Mouse (Mus musculus): ENCODE measurements around the gene Smpd4.
A peak's percentile ranks its signal among the peaks of the same experiment; 100 is the strongest.

DNA sequence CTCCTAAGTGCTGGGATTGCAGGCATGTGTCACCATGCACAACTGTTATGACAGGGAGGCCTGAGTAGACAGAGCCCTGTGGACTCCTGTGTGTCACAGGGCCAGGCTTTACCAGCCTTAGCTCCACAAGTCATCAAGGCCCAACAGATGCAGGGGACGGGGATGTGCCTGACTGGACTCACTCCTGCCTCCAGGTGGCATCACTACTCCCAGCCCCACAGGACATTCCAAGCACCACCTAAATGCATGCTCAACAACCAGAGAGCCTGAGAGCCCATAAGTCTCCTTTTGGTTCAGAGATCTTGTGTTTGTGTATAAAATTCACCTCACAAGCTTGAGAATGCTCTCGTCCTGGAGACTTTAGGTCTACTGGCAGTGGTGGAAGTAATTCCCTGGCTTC lies 18.5 kb downstream of the Smpd4 start:
- TF ChIP-seq CHD2 (IDR thresholded peaks at IDR 0.05; ENCODE audit: low read length): no peak
- no peak for TF ChIP-seq BHLHE40 (IDR thresholded peaks at IDR 0.05; ENCODE audit: low read depth, low read length)
- TF ChIP-seq PAX5 (IDR thresholded peaks at IDR 0.05; ENCODE audit: low read length): no peak
- no peak for TF ChIP-seq E2F4 (IDR thresholded peaks at IDR 0.05; ENCODE audit: insufficient replicate concordance, low read depth, low read length)
- TF ChIP-seq POLR2A (IDR thresholded peaks at IDR 0.05; ENCODE audit: low read depth, low read length): no peak
- peak in 1 of 2 experiments; percentile 22; a peak in 1 of 4 replicates for TF ChIP-seq CTCF (conservative IDR thresholded peaks at IDR 0.05 in 1 of 2, IDR thresholded peaks at IDR 0.05 in 1 of 2; ENCODE audit: low read depth in 2 of 2, low read length in 2 of 2)
- TF ChIP-seq NELFE (IDR thresholded peaks at IDR 0.05; ENCODE audit: low read depth, low read length): no peak
- TF ChIP-seq TCF12 (IDR thresholded peaks at IDR 0.05; ENCODE audit: low read depth, low read length): no peak
- TF ChIP-seq MAFK (IDR thresholded peaks at IDR 0.05; ENCODE audit: insufficient replicate concordance, low read length): no peak
- TF ChIP-seq USF1 (IDR thresholded peaks at IDR 0.05; ENCODE audit: low read depth, low read length): no peak
- no peak for TF ChIP-seq EP300 (IDR thresholded peaks at IDR 0.05; ENCODE audit: low read length)
- TF ChIP-seq ZNF384 (IDR thresholded peaks at IDR 0.05; ENCODE audit: low read depth, low read length): no peak

All from CH12.LX (cell line).